Mouse (Mus musculus) heart, adult 11 months (tissue): ENCODE measurements at regions not wholly inside any gene's neighbourhood (a gene's known extent, or its start where the extent isn't known, plus 50 kb on each side); places are given as distances from the start of the nearest gene placed in this dataset.
A peak's percentile ranks its signal among the peaks of the same experiment; 100 is the strongest.

Experiments used
- DNase-seq: peaks from one replicate; pipeline ENCODE4 v3.0.0; 2022

DNA sequence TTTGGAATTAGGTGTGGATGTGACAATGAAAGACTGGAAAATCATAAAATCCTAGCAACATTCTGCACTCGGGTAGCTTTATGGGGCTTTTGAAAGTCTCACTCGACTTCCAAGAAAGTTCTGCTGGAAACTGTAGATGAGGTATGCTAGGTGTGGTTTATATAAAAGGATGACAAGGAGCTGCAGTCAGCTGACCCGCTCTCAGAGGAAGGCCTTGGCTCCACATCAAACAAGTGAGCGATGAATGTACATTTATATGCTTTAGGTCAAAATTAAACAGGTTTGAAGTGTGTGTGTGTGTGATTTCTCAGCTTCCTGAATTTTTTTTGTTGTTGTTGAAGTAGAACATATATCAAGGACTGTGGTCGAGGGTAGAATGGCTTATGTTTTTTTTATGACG, 174.9 kb downstream of the 1500009L16Rik start:
- DNase-seq: peak; percentile 42

DNA sequence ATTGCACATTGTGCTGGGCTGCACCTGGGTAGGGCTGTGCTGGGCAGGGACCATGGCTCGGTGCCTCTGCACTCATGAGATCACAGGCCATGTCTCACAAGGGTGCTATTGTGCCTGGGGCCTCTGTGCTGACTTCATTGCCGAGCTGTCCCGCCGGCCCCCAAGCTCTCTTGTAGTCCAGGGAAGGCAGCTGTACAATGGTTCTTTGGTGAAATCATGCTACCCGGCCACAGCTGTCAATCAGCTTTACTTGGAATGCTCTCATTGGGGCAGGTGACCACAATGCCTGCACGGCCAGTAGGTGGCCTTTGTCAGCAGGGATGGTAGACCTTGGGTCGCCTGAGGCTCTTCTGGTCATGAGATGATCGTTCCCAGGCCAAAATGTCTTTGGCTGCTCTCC, 184.1 kb downstream of the 1500009L16Rik start:
- peak; percentile 96 for DNase-seq

DNA sequence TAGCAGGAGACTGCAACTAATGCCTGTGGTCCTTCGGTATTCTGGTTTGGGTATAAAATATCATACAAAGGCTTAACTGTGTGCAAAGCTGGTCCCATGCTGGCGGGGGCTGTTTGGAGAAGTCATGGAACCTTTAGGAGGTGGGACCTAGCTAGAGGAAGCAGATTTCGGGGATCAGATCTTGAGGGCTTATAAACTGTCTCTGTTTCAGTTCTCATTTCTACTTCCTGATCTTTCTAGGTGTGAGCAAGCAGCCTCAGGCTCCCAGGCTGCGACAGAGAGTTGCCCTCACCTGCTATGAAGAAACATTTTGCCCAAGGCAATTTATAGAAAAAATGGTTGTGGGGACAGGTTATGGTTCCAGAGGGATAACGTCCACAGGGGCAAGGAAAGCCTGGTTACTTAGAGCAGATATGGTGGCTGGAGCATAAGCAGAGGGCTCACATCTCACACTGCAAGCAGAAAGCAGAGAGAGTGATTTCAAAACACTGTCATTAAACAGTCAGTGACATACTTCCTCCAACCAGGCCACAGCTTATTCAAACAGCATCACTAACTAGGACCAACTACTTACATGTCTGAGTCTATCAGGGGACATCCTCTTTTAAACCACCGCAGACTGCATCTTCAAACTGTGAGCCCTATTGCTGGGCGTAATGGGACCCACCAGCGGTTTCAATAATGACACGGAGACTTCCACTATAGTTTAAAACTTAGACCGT, 188.1 kb downstream of the 1500009L16Rik start:
- no peak for DNase-seq

DNA sequence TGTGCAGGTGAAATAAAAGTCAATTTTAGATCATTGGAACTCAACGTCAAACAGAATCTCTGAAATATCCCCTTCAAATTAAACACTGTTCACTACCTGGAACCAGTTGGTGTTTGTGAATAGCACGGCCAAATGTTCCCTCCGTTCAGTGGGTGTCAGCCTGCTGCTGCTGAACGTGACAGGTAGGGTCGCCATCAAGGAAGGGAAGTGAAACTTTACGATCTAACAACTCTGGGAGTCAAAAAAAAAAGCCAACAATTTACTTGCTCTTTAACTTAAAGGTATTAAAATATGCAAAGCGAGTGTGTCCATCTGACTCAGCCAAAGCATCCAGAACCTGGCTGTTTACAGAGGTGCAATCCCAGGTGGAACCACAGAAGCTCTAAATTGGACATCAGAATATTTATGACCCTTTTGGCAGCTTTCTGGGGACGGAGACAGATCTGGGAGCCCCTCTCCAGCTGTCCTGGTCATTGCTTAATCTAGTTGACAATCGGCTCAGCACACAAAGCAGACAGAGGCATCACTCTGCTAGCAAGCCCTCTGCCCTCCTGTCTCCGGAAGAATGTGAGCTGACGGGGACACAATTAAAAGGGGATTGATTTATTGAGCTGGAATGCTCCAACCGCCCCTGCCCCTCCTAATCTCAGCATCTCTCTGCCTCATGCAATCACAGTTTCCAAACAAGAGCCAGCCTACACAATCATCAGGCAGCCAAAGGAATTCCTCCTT, 191.9 kb downstream of the 1500009L16Rik start:
- peak; percentile 52 for DNase-seq

DNA sequence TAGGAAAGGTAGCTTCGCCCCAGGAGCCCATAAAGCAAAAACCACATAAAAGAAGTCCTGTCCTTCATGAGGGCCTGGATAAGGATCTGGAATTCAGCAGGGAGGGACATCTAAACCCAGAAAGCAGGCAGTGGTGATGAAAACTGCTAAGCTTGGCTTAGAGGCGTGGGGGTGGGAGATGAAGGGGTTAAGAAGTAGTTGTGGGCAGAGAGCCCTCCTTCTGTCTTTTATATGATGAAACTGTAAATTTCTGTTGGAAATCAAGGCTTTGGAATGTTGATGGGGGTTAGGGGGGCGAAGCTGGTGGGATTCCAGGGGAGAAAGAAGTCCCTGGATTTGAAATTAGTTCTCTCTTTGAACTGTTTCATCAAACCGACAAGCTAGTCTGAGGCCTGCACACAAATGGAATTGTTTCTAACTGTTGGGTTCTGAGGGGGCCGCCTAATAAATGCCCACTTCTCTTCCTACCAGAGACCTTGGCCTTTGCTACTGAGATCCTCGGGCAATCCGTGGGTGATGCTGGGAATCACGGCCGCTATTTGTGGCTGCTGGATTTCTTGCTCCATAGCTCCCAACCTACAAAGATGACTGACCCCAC, 192.6 kb downstream of the 1500009L16Rik start:
- DNase-seq: no peak

DNA sequence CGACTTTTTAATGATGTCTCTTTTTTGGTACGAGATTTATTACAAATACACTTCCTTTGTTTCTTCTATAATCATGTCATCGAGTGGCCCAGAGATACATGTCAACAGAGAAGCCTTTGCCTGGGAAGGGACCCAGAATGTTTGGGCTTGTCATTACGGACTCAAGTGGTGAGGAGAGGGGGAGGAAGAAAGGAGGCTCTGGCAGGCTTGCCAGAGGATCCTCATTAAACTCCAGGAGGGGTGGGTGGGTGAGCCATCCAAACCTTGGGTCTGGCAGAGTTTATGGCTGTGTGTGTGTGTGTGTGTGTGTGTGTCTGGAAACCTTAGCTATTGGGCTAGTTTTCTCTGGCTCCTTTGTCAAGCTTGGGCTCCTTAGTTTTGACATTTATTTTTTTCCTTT, 204.3 kb downstream of the 1500009L16Rik start:
- DNase-seq: no peak

DNA sequence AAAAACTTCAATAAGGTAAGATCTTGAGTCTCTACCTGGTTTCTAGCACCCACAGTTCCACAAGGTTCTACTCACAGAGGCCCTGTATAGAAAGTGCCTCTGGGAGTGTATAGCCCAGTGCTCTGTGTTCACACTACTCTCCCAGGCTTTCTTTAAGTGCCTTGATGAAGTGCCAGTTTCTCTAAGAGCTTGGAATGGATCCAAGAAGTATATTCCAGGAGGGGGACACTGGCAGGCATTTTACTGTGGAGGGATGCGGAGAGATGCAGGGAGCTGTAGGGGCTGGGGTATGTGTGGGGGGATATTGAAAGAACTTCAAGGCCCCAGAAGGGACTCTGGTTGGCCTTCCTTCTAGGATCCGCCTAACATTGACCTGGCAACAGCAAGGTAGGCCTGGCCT, 204.9 kb downstream of the 1500009L16Rik start:
- DNase-seq: no peak

DNA sequence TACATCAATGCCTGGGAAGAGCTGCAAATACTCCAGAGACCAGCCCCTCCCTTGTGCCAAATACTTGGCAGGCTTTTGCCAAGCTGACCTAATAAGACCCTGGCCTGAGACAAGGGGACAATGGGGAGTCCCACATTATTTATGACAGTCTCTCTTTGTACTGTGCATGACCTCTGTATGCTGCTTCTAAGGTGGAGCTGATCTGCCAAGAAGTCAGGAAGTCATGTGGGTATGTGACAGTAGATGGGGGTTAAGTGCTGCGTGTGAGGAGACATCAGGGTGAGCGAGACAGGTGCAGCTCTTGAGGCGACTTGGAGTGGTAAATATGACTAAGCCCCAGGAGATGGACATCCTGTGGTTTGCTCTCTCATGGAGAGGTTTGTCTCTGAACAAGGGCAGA, 209.1 kb downstream of the 1500009L16Rik start:
- no peak for DNase-seq

DNA sequence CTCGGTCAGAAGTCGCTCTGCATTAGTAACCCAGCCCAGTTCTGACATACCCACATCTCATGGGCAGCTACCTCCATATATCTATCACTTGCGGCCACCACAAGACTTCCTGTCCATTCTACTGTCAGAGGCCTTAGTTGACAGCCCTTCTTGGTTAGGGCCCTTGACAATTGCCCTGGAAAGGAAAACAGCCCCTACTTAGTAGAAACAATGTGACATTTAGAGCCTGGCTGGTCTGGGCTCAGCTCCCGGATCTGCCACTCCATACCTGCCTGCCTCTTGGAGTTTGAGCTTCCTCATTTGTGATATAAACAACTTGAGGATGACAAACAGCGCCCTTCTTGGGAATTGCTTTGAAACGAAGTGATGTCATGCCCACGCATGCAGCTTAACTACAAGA, 210.5 kb downstream of the 1500009L16Rik start:
- no peak for DNase-seq

DNA sequence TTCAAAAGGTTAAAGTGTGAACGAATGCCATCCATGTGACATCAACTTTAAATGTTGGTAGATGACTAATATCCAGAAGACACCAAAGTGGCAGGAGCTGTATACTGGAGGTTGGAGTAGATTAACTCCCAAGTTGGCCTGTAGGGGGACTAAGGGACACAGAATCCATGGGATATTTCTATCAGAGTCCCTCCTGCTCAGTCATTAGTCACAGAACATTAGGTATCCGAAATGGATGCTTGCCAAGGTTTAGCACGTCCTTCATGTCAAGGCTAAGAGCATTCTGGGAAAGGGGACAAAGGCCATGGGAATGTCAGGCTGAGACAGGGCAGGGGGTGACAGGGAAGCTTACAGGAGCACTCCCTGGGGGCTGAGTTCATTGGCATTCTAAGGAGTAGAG, 211.8 kb downstream of the 1500009L16Rik start:
- no peak for DNase-seq

DNA sequence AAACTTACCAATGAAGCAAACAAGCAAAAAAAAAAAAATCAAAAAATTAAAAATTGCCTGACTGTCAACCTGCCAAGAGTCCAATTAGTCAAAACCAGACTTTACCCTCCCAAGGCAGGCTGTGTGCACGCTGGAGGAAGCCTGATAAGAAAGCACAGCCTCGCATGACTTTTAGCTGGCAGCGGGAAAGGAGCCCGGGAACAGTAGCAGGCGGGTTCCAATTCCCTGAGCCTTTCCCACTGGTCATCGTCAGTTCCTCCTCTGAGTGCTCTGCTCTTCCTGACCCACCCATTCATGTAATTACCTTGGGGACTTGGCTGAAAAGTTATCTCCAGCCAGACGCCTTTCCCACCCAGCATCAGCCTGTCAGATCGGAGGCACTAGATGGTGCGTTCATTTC, 214.5 kb downstream of the 1500009L16Rik start:
- DNase-seq: peak; percentile 99

DNA sequence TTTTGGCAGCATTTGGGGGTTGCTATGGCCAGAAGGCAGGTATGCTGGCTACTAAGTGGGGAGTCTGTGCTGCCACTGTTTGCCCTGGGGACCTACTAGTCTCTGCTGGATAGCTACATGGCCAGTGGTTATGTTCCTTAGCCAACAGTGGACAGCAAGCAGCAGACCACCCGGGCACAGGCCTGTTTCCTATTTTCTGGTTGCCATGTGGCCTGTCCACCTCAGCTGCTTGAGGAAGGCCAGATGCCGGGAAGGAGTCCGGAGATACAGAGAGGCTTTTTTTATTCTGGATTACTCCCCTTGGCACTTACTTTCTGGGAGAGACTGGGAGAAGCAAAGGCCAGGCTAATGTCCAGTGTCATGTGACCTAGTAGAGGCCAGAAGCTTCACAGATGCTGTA, 219.4 kb downstream of the 1500009L16Rik start:
- peak; percentile 92 for DNase-seq

DNA sequence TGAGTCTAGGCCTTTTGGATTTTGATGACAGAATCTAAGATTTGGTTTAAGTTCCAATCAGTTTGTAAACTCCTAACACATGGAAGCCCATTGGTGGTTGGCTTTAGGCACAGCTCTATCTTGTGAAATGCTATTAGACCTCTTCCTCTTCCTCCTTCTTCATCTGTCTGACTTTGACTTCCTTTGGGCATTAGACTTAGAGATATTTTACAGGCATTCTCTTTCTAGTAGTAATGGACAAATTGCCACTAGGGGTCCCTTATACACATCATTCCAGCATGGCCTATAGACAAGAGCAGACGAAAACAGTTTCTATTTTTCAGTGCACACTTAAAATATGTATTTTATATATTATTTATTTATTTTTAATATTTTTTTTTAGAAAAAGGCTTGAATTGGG, 221.5 kb downstream of the 1500009L16Rik start:
- peak; percentile 4 for DNase-seq

DNA sequence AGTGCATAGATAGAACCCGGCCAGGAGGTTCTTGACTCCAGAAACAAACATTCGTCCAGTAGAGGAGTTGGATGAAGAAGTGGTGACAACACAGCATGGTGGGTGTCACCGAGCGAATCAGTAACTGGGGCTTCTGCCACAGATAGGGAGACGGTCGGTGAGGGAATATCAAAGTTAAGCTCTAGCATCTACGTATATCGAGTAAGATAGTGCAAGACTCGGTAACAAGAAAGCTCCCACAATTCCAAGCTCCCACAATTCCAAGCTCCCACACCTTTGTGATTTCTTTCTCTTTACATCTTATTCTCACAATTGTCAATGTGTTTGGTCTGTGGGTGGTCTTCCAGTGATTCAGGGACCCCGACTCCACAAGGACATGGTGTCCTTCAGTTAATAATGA, 222.2 kb downstream of the 1500009L16Rik start:
- peak; percentile 5 for DNase-seq

DNA sequence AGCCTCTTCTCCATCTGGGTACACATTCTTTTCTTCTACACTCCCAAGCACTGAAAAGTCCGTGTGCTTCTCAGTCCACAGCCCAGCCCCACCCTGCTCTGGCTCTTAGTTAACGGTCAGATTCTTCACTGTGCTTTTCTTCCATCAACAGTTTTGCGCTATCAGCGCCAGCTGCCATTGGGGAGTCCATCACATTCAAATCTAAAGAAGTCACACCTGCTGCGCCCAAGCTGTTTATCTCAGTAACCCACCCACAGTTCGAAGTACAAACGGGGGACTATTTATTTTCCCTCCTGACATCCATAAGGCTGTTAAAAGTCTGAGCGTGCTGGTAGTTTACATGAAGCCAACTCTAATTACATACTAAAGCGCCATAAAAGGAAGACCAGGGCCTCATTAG, 222.8 kb downstream of the 1500009L16Rik start:
- DNase-seq: peak; percentile 70

DNA sequence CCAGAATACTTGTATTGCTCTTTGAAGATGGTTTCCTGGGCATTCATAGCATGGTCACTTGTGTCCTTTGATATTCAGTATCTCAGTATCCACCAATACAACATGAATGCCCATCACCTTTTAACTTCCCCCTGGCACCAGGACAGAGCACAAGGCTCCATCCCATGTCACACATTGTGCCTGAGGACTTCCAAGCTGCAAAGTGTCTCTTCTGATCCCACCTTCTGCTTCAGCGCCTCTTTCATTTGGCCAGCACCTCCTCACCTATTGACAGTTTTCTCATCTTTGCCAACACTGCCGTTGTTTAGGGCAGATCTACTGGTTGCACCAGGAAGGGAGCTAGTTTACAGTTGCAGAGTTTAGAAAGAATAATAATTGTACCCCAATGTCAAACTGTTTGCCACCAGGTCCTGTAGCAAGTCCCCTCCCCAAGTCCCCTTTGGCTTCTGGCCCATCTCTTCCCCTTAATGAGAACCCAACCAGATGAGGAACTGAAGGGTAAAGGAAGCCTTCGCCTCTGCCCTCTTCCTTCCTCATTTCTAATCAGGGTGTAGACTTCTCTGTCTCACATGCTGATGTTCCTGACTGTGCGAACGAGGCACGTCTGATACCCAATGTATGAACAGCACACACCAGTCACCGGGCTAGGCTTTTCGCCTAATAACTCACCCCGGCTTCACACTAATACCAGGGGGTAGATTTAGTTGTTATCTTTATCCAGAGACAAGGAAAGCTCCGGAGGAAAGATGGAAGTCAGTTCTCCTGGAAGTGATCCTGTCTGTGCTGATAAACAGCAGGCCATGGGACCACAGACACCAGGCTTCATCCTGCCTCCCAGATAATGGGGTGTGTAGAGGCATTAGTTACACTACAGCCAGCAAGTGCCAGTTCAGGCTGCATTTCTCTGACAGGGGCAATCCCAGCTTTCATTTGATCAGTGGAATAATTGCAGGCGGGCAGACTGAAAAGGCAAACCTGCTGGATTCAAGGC, 223.8 kb downstream of the 1500009L16Rik start:
- DNase-seq: peak; percentile 95

DNA sequence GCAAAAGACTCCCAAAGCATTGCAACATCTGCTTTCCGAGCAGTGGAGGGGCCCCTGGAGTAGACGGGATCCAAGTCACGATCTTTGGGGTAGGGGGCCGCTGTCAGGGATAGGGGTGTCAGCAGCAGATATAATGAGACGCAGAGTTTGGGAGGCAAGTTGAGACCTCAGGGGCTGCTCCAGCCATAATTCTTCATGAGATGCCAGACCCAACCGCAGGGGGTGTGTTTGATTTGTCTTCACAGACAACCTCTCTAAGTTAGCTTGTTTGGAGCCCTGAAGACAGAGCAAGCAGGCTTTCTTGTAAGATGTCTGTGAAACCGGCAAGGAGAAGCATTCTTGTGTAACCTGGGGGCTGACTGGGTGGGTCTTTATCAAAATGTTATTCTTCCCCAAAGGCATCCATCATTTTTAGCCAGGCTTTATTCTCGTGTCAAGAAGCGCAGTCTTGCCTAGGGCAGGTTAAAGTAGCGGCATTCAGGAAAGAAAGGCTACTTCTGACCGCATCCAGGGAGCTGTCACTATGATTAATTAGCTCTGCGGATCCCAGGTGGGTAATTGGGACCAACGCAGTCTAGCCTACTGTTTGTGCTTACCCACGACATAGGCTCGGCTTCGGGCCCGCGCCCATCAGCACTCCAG, 234.6 kb downstream of the 1500009L16Rik start:
- DNase-seq: peak; percentile 71

DNA sequence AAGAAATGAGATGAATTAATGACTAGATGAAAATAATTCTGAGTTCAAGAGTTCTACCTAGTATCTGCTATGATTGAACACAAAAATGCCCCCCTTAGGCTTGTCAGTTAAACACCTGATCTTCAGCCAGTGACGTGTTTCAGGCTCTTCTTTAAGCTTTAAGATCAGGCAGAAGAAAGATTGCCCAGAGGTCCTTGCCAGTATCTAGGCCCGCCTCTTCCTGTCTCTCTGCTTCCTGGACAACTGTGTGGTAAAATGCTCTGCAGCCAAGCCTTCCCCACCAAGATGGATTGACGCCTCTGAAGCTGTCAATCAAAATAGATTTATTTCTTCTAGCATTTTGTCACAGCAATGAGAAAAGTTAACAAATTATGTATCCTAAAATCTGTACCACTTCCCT, 235.7 kb downstream of the 1500009L16Rik start:
- DNase-seq: peak; percentile 53

DNA sequence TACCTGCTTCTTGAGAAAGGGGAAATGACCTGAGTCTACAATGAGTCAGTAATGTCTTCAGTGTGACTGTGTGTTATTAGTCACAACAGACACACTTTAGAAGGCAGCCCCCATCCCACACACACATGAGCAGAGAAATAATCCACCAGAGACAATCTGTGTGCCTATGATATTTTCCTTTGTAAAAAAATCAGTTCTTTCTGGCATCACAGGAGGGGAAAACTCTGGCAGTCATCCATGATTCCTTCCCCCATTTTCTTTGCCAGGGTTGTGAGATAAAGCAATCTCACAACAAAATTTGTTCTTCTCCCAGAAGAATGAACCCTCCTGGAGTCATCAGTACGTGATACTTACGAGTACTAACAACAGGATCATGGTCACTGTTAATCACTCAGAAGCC, 236.2 kb downstream of the 1500009L16Rik start:
- DNase-seq: peak; percentile 23

DNA sequence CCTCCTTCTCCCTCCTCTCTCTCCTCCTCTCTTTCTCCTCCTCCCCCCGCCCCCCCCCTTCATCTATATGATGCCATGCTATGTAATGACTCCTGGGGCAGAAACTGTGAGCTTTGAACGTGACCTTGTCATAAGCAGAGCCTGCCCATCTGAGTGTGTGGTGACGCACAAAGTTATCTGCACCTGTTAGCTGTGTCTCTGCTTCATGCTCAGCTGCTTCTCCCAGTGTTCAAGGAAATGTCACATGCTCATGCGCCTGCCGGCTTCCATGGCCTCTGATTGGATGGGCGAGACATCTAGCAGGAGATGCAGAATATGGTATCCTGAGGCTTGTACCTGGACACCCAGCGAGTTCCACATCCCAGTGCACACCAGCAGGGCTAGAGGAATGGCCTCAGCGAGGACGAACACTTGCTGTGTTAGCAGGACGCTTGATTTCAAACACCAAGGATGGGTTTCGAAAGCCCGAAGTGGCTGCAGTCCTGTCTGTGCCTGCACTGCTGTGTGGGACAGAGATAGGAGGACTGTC, 240.6 kb downstream of the 1500009L16Rik start:
- DNase-seq: peak; percentile 70

DNA sequence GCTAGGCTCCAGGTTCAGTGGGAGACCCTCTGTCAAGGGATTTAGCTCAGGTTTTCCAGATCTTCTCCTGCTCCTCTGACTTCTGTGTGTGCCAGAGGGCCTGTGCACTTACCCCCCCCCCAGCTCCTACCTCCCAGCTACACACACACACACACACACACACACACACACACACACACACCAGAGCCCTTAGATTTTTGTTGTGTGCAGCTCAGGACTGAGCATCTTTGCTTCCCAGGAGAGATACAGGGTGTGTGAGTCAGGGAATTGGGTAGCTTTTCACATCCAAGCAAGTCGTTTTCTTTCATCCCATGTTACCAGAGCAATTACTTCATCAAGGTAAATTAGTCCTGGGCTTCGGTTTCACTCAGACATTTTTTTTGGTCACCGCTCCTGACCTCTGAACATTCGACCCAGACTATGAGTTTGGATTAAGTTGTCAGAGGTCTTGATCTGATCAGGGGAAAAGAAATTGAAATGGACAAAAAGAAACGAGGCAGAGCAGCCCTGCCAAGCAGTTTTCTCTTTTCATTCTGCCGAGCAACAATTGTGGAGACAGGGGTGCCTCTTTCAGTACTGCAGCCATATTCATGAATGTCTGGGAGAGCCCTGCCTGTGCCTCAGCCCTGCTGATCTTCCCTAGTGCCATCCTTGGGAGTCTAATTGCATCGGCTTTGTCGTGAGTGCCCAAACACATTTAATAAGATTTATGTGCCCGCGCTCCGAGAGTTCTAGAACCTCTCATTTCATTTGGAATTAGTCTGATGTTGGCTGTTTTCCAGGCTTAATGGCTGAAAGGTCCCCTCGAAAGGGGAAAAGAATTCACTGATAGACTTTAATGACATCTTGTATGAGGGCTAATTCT, 241.3 kb downstream of the 1500009L16Rik start:
- DNase-seq: peak; percentile 70
